Mouse (Mus musculus) erythroblast, adult 5-6 weeks (primary cell): Measurements from ENCODE around the gene Slc16a6. TPM values are rescaled to one million over a fixed set of nuclear protein-coding genes. Genes with fewer than 3 reads are reported as not detected.

ENCODE experiments used
- ATAC-seq: replicated peaks from 2 replicates; pipeline ENCODE4 v1.8.0; 2016; ENCODE audit warnings: moderate number of reproducible peaks, mild to moderate bottlenecking, moderate TSS enrichment, inconsistent platforms; ENCODE audit not compliant: poor library complexity, low FRiP score, severe bottlenecking
- total RNA-seq, 2 experiments: library from RNA; stranded (forward) in 1 of 2; stranded (reverse) in 1 of 2; fragments of 150-400 nt in 1 of 2; fragments of 200-764, 138-1000 nt in 1 of 2; gene quantifications; 2 replicates each; pipeline versions ENCODE4 v1.2.3 to v1.2.4; 2015 to 2017; ENCODE audit warnings: low replicate concordance in 2 of 2

Slc16a6 gene
- total RNA-seq, 2 experiments from 2014 or later: 65.1 to 98.4 TPM

GRCm38 (mm10) chr11:109487991-109488684 is 14.7 kb upstream of the Slc16a6 start:
- no peak for ATAC-seq

DNA sequence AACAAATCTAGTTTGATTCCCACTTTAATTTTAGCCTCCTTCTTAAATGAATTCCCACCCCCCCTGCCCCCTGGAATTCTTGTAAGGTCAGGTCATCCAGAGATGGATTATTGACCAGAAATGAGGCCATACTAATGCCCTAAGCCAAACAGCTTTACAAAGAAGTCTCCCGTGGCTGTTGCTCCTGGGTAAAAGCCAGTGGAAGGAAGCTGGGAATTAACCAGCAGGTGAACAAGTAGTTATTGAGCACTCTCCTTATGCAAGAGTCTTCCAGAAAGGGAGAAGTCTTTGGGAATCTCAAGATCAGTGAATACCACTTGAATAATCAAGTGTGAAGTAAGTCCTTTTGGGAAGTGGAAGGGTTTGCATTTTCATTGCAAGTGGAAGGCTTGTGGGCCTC is 13.7 kb upstream of the Slc16a6 start:
- ATAC-seq: no peak

DNA sequence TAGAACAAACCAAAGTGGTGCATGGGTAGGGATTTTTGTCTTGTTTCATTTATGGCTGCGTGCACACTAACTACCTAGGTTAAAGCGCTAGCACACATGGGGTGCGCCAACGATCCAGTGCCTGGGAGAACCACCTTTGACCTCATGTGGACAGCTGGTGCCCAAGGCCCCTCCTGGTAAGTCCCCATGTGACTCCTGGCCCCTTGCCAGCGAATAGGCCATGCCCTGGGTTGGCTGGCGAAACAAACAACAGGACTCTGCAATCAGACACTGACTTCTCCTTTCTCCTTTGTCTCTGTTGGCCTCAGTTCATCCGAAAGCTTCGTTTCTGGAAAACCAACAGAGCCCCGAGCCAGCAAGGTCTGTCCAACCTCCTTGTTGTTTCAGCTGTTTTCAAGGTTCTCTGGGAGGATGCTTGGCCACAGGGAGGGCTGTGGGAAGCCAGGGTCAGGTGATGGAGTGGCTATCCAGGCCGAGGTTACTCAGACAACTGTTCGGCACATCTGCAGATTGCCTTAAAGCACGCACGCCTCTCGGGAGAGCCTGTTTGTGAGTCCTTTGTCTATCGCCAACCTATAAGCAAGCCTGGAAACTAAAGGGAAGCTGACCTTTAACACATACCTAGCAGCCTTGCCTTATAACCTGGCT is 12.1 kb upstream of the Slc16a6 start:
- no peak for ATAC-seq

DNA sequence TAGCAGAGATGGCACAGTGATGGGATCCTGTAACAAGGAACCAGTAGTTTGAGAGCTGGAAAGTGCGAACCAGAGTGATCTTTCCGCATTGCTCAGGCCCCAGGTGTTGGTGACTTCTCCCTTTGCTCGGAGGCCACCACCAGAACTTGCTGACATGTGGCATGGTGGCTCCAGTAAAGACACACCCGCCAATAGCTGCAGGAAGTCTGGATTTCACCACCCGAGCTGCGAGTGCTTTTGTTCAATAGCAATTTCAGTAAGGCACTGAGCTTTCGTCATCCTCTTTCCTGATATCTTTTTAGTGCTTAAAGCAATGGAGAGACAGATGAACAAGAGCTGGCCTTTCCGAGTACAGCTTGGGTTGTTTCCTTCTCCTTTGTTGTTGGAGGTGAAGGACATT is 7.0 kb upstream of the Slc16a6 start:
- no peak for ATAC-seq

DNA sequence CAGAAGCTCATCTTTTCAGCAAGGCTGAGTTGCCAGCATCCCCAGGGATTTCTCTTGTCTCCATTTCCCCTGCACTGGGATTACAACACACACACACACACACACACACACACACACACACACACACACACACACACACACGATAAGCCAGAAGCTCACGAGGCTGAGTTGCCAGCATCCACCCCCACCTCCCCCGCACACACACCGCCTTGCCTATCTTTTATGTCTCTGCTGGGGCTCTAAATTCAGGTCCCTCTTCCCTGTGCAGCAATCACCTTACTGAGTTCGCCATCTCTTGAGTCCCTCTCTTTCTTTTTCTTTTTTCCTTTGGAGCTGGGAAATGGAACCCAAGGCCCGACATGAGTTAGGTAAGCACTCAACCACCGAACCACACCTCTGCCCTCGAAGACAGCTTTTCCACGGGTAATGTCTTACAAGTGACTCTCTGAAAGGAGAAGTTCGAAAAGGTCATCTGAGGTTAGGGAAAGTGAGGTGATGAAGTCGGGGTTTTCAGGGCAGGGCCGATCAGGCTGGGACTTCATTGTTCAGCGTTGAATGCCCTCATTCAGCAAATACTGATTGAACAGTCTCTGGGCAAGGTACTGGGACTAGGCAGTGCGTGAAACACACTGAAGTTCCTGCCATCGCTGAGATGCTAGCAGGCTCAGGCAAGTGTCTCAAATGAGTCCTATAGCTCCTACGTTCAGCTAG is 6.3 kb upstream of the Slc16a6 start:
- ATAC-seq: no peak

GRCm38 (mm10) chr11:109477606-109478380 is 4.4 kb upstream of the Slc16a6 start:
- no peak for ATAC-seq

- ATAC-seq: no peak
These were observed 3.3 kb upstream of the Slc16a6 start for GRCm38 (mm10) chr11:109476653-109477052.

GRCm38 (mm10) chr11:109476241-109476640 is 2.8 kb upstream of the Slc16a6 start:
- ATAC-seq: no peak

GRCm38 (mm10) chr11:109475717-109476116 is 2.3 kb upstream of the Slc16a6 start:
- ATAC-seq: no peak

- ATAC-seq: no peak
These were observed 1.4 kb upstream of the Slc16a6 start for GRCm38 (mm10) chr11:109474836-109475235.

- no peak for ATAC-seq
These were observed 816 bp upstream of the Slc16a6 start for GRCm38 (mm10) chr11:109474086-109474742.

DNA sequence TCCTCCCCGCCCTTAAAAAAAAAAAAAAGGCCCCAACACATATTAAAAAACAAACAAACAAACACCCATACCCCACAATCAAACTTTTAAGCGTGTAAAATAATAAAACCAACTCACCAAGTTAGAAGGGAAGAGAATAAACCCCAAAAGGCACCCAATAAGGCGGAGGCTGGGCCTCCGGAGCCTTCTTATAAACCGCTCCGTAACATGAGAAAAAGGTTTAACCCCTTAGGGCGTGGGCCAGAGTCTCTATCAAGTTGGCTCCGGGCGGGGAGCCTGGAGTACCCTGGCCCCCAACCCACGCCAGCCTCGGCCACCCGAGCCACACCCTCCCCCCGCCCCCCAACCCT is 602 bp downstream of the Slc16a6 start:
- peak; percentile 42 for ATAC-seq

GRCm38 (mm10) chr11:109472171-109472691 is 1.2 kb downstream of the Slc16a6 start:
- peak; percentile 38 for ATAC-seq

DNA sequence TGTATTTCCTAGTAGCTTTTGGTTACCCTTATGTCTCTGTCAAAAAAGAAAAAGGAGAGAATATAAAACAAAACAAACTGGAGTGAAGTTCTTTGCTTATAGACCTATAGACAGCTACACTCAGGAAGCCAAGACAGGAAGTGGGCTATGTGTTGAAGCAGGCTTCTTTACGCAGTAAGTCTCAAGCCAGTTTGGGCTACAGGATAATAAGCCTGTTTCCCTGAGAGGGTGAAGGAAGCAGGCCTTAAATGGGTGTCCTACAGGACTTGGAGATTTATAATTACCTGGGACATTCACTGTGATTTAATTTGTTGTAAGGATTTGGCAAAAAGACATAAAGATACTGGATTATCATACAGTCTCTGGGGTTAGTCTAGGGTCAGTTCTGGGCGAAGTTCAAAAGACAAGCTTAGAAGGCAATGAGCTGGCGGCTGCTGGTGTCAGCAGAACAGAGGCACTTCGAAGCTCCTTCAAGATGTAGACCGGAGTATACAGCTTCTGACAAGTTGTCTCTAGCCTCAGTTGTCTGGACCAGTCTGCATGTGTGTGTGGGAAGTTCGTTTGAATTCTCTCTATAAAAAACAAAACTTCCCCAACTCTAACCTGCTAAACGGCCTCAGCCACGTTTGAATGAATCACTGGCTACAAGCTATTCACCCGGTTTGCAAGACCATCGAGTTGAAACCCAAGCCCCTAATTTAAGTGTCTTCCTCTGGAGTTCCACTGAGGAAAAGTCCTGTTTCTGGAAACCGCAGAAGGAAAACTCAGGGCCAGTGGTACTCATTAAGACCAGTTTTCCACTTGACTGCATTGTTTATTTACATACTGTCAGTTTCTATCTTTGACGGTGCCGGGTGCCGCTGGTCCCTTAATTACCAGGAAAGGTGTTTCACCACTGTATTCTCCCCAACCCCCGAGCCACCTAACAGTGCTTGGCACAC is 2.2 kb downstream of the Slc16a6 start:
- no peak for ATAC-seq

- ATAC-seq: peak; percentile 2; the same call in 1 of the 2 replicates
These were observed 3.2 kb downstream of the Slc16a6 start for GRCm38 (mm10) chr11:109470170-109470569.

GRCm38 (mm10) chr11:109468133-109468532 is 5.3 kb downstream of the Slc16a6 start:
- ATAC-seq: no peak

DNA sequence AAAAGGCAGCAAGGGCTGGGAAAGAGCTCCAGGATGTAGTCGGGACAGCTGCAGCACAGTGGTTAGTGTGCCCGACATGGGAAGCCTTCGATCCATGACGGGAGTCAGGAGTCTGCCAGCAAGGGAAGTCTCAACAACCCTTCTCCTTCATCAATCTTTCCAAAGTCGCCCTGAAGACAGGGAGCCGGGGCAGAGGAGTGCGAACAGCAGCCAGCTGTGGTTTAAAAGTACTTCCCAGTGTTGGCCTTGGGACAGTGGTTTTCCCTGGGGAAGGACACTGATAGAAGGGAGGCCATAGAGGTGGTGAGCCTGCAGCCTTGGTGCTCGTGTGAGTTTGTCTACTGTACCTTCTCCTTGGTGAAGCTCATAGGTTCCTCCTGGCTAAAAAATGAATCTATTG is 6.4 kb downstream of the Slc16a6 start:
- ATAC-seq: no peak

DNA sequence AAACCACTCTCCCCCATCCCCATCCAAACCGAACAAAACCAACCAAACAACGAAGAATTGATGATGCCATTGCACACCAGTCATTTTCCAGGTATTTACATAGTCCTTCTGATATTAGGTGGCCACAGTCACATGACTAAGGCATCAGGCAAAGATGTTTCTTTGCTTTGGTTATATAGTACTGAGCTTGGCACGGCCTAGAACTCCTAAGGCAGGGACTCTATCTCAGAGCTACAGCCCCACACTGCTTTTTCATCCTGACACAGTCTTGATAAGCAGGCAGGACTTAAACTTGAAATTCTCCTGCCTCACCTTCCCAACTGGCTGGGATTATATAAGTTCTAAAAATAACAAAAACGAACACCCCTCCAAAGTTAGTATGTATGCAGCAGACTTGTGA is 8.3 kb downstream of the Slc16a6 start:
- ATAC-seq: peak; percentile 93

- ATAC-seq: no peak
These were observed 12.8 kb downstream of the Slc16a6 start for GRCm38 (mm10) chr11:109460586-109460985.
